In genomic region chr9:32016286-32016685, GRCm38 (mm10) we compare ENCODE assay signal across 11 mouse cellular contexts.
A peak's percentile ranks its signal among the peaks of the same experiment; 100 is the strongest.
DNase-seq lines count a peak whose midpoint lies in the region; ATAC-seq and TF ChIP-seq lines count a peak whose summit lies in the region.
"Had no signal": no experiment of that assay in that cellular context is flagged by ENCODE, and none has a peak within 500 bp of the region (broad histone marks: within the 10 kb centered on the region; RNA-seq: fewer than 3 reads in every experiment).

No protein-coding gene starts in this region.

- H3K36me3 ChIP-seq in hindbrain, embryonic 13.5 days = no peaks in the 10 kb centered on the region
- no peaks in the 10 kb centered on the region for H3K36me3 ChIP-seq in hindbrain, embryonic 11.5 days (ENCODE audit: control insufficient read depth, insufficient read depth, low read length)
- H3K36me3 ChIP-seq in forebrain, embryonic 15.5 days = no peaks in the 10 kb centered on the region
- no peaks in the 10 kb centered on the region for H3K36me3 ChIP-seq in midbrain, embryonic 15.5 days (replicated peaks)
- H3K36me3 ChIP-seq: limb, embryonic 12.5 days had no signal

- H3K27me3 ChIP-seq in hindbrain, embryonic 13.5 days = no peaks in the 10 kb centered on the region
- H3K27me3 ChIP-seq in hindbrain, embryonic 11.5 days (ENCODE audit: control insufficient read depth, insufficient read depth, low read length) = no peaks in the 10 kb centered on the region
- H3K27me3 ChIP-seq in forebrain, embryonic 15.5 days = no peaks in the 10 kb centered on the region
- no peaks in the 10 kb centered on the region for H3K27me3 ChIP-seq in midbrain, embryonic 15.5 days (replicated peaks)
- H3K27me3 ChIP-seq: limb, embryonic 12.5 days had no signal

- peaks cover 16% of the 10 kb centered on the region for H3K4me1 ChIP-seq in hindbrain, embryonic 13.5 days (replicated peaks)
- H3K4me1 ChIP-seq in hindbrain, embryonic 11.5 days (replicated peaks; ENCODE audit: control insufficient read depth, insufficient read depth, low read length) = peaks cover 3% of the 10 kb centered on the region; the same call in 1 of the 2 replicates
- peaks cover 27% of the 10 kb centered on the region for H3K4me1 ChIP-seq in forebrain, embryonic 15.5 days
- peaks cover 12% of the 10 kb centered on the region; the same call in 1 of the 2 replicates for H3K4me1 ChIP-seq in midbrain, embryonic 15.5 days

- no peak overlapping the region for H3K4me3 ChIP-seq in hindbrain, embryonic 13.5 days
- H3K4me3 ChIP-seq in hindbrain, embryonic 11.5 days (ENCODE audit: low read depth, low read length) = no peak overlapping the region
- H3K4me3 ChIP-seq in forebrain, embryonic 15.5 days = no peak overlapping the region
- H3K4me3 ChIP-seq in layer of hippocampus, adult 2 months = peak overlapping the region; percentile 49
- H3K4me3 ChIP-seq in midbrain, embryonic 15.5 days = no peak overlapping the region
- H3K4me3 ChIP-seq: limb, embryonic 12.5 days had no signal

- peak overlapping the region; percentile 46; the same call in 1 of the 2 replicates for H3K27ac ChIP-seq in hindbrain, embryonic 13.5 days
- H3K27ac ChIP-seq in hindbrain, embryonic 11.5 days (ENCODE audit: low read depth, low read length) = no peak overlapping the region
- peak overlapping the region; percentile 32 for H3K27ac ChIP-seq in forebrain, embryonic 15.5 days (replicated peaks)
- H3K27ac ChIP-seq in layer of hippocampus, adult 2 months = peak overlapping the region; percentile 87
- peak overlapping the region; percentile 53 for H3K27ac ChIP-seq in midbrain, embryonic 15.5 days
- H3K27ac ChIP-seq: limb, embryonic 12.5 days; macrophage had no signal

- H3K4me2 ChIP-seq in hindbrain, embryonic 13.5 days = no peak overlapping the region
- no peak overlapping the region for H3K4me2 ChIP-seq in hindbrain, embryonic 11.5 days (replicated peaks; ENCODE audit: low read depth, low read length)
- no peak overlapping the region for H3K4me2 ChIP-seq in forebrain, embryonic 15.5 days (replicated peaks)
- H3K4me2 ChIP-seq in midbrain, embryonic 15.5 days = no peak overlapping the region
- H3K4me2 ChIP-seq: limb, embryonic 12.5 days had no signal

- no peaks in the 10 kb centered on the region for H3K9me3 ChIP-seq in hindbrain, embryonic 13.5 days
- no peaks in the 10 kb centered on the region for H3K9me3 ChIP-seq in hindbrain, embryonic 11.5 days (ENCODE audit: control insufficient read depth, low read length)
- no peaks in the 10 kb centered on the region for H3K9me3 ChIP-seq in forebrain, embryonic 15.5 days
- no peaks in the 10 kb centered on the region for H3K9me3 ChIP-seq in midbrain, embryonic 15.5 days
- H3K9me3 ChIP-seq: limb, embryonic 12.5 days had no signal

- TF ChIP-seq CTCF in layer of hippocampus, adult 2 months (conservative IDR thresholded peaks at IDR 0.05) = no peak

- no peak overlapping the region for H3K9ac ChIP-seq in hindbrain, embryonic 13.5 days
- H3K9ac ChIP-seq in hindbrain, embryonic 11.5 days (ENCODE audit: low read depth, low read length) = no peak overlapping the region
- no peak overlapping the region for H3K9ac ChIP-seq in forebrain, embryonic 15.5 days (replicated peaks)
- no peak overlapping the region for H3K9ac ChIP-seq in midbrain, embryonic 15.5 days
- H3K9ac ChIP-seq: limb, embryonic 12.5 days had no signal

- DNase-seq in hindbrain, embryonic 11.5 days (ENCODE audit: low spot score) = no peak
- peak in 1 of 2 experiments; percentile 68 for DNase-seq in layer of hippocampus, adult 2 months (ENCODE audit: low spot score in 2 of 2)
- DNase-seq in kidney, postnatal 10 days = no peak
- no peak for DNase-seq in adrenal gland, postnatal 25 days
- DNase-seq: adrenal gland, adult 8-10 months; gastrocnemius, postnatal 25 days had no signal

- WGBS in hindbrain, embryonic 13.5 days = 44% methylated on average over 4 of the region's 4 CpGs
- 59% methylated on average over 4 of the region's 4 CpGs for WGBS in hindbrain, embryonic 11.5 days
- WGBS in forebrain, embryonic 15.5 days = 27% methylated on average over 4 of the region's 4 CpGs
- 36% methylated on average over 4 of the region's 4 CpGs for WGBS in midbrain, embryonic 15.5 days

- peak; percentile 32; the same call in 1 of the 2 replicates for ATAC-seq in hindbrain, embryonic 13.5 days (ENCODE audit: low FRiP score)
- no peak for ATAC-seq in hindbrain, embryonic 11.5 days (ENCODE audit: low FRiP score)
- ATAC-seq in forebrain, embryonic 15.5 days (replicated peaks) = peak; percentile 51; the same call in 1 of the 2 replicates
- peak; percentile 63; the same call in 1 of the 2 replicates for ATAC-seq in midbrain, embryonic 15.5 days (replicated peaks)
